Mouse (Mus musculus) bone marrow macrophage, adult 2 months (primary cell): ENCODE data around the gene Ccdc159.

Experiments used
- CTCF ChIP-seq: IDR thresholded peaks from 2 replicates; pipeline ENCODE4 v1.5.1; 2012; ENCODE audit warnings: low read depth, mild to moderate bottlenecking, low read length, moderate library complexity
- POLR2A ChIP-seq: IDR thresholded peaks from 2 replicates; pipeline ENCODE4 v1.6.1; 2012; ENCODE audit warnings: mild to moderate bottlenecking, low read depth, low read length, borderline replicate concordance

GRCm38 (mm10) chr9:21936692-21937570, 9.7 kb downstream of the Ccdc159 start, which contains the start of gene Plppr2:
- no peak for TF ChIP-seq CTCF
- no peak for TF ChIP-seq POLR2A
